Mouse (Mus musculus): ENCODE measurements at regions not wholly inside any gene's neighbourhood (a gene's known extent, or its start where the extent isn't known, plus 50 kb on each side); places are given as distances from the start of the nearest gene placed in this dataset.

DNA sequence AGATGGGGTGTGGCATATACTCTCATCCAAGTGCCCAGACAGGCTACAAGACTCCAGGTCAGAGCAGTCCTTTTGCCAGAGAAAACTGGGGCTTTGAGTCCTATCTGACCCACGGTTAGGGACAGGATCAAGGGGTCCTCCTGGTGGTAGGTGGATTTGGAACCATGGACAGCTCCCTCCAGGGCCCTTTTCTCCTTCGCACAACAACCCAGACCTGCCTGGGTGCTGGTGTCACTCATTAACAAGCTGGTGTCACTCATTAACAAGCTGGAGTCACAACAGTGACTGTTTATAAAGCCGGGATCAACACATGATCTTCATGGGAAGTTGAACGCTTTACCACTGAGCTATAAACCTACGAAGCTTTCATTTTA lies 108.5 kb upstream of the Thy1 start:
- TF ChIP-seq POLR2A (IDR thresholded peaks at IDR 0.05; ENCODE audit: low read depth, low read length) (no peak), CTCF (IDR thresholded peaks at IDR 0.05; ENCODE audit: extremely low read depth, insufficient read depth, insufficient read length, insufficient replicate concordance) (no peak)

All from spleen, adult 2 months (tissue).